Mouse (Mus musculus): Measurements from ENCODE around the gene Lgals2.

DNA sequence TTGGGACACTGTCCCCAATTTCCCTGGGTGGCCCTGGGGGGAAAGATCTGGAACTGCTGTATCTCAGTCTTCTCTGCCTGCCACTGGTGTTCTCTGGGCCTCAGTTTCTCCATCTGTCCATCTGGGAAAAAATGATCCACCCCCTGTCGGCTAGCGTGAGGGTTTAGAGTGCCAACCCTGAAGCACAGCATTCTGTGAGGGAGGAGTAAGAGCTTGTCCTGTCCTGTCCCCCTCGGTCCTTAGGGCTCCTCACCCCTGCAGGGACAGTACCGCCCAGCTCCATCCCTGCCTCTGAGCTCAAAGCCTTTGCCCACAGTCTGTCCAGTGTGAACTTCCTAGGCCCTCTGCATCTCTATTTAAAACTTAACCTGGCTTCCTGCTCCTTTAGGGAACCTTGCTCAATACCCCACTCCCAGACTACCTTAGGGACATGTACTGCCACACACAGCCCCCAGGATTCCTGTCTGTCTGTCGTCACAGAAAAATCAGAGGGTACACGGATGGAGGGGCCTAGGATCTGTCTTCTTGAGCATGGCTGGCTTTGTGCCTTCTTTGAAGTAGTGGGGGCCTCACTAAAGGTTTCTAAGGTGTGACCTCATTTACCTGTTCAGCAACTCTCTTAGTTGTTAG is 14.1 kb downstream of the Lgals2 start:
- TF ChIP-seq CTCF (IDR thresholded peaks at IDR 0.05; ENCODE audit: low read depth) (no peak), EP300 (IDR thresholded peaks at IDR 0.05; ENCODE audit: low read depth) (no peak)
